Mouse (Mus musculus) neural tube, embryonic 14.5 days (tissue): ENCODE results near the gene Scd4. TPM values are rescaled to one million over a fixed set of nuclear protein-coding genes. Genes with fewer than 3 reads are reported as not detected.
"Not testable (repeated sequence)": the region's sequence is repeated elsewhere in the genome, so short reads cannot be mapped to it uniquely, and the experiment has no call there.

ENCODE experiments used
- ATAC-seq: fragments of 200-750 bp; cut with Nextera tagmentation; 2 replicates; pipeline ENCODE4 v1.8.0; 2017; ENCODE audit warnings: low read depth, mild to moderate bottlenecking, moderate TSS enrichment, moderate library complexity
- H3K27ac ChIP-seq: fragments of 300-500 bp; sonication (generic); 2 replicates; pipeline ENCODE4 v1.5.1; 2014; ENCODE audit warnings: low read depth, mild to moderate bottlenecking, control low read depth, low read length, moderate library complexity, mixed read lengths
- H3K27me3 ChIP-seq: fragments of 300-500 bp; sonication (generic); 2 replicates; pipeline ENCODE4 v1.6.1; 2014; ENCODE audit warnings: low read length; ENCODE audit not compliant: control insufficient read depth, insufficient read depth
- H3K36me3 ChIP-seq: fragments of 300-500 bp; sonication (generic); 2 replicates; pipeline ENCODE4 v1.6.1; 2014; ENCODE audit warnings: low read length, mixed read lengths; ENCODE audit not compliant: control insufficient read depth, insufficient read depth
- H3K4me1 ChIP-seq: fragments of 300-500 bp; sonication (generic); 2 replicates; pipeline ENCODE4 v1.6.1; 2014; ENCODE audit warnings: low read length; ENCODE audit not compliant: control insufficient read depth, insufficient read depth
- H3K4me2 ChIP-seq: fragments of 300-500 bp; sonication (generic); 2 replicates; pipeline ENCODE4 v1.6.1; 2014; ENCODE audit warnings: mild to moderate bottlenecking, low read depth, low read length, control low read depth
- H3K4me3 ChIP-seq: fragments of 300-500 bp; sonication (generic); 2 replicates; pipeline ENCODE4 v1.5.1; 2014; ENCODE audit warnings: low read depth, low read length, control low read depth, mixed read lengths
- H3K9ac ChIP-seq: fragments of 300-500 bp; sonication (generic); replicated peaks from 2 replicates; pipeline ENCODE4 v1.6.1; 2014; ENCODE audit warnings: low read depth, mild to moderate bottlenecking, control low read depth, low read length, mixed read lengths
- H3K9me3 ChIP-seq: fragments of 300-500 bp; sonication (generic); 2 replicates; pipeline ENCODE4 v1.6.1; 2016; ENCODE audit warnings: low read length; ENCODE audit not compliant: control insufficient read depth
- WGBS: fragments of 180-500 bp; shearing (Covaris S2); extraction: QIAGEN DNeasy Blood & Tissue Kit; methylation state at CpG from one replicate; pipeline ENCODE4 v1.1.7; 2014; 5-methylcytosine and 5-hydroxymethylcytosine counted together
- polyA plus RNA-seq: library from polyadenylated mRNA; unstranded; fragments of >200 nt; fragmentation: Nextera tagmentation; extraction: Ambion mirVana; gene quantifications from 2 replicates; pipeline ENCODE4 v1.2.1, GENCODE M21; 2014

The Scd4 gene
- polyA plus RNA-seq, 1 experiment from 2014 or later = 0.13 TPM

GRCm38 (mm10) chr19:44304851-44305510 is 27.9 kb upstream of the Scd4 start:
- 88% methylated on average over 16 of the region's 16 CpGs for WGBS
- ATAC-seq = no peak

GRCm38 (mm10) chr19:44305701-44306100 is 27.2 kb upstream of the Scd4 start:
- WGBS = 91% methylated on average over 15 of the region's 15 CpGs
- Histone ChIP-seq H3K36me3 (peaks cover 67% of the 10 kb centered on the region), H3K27ac (no peak overlapping the region), H3K9me3 (no peaks in the 10 kb centered on the region), H3K9ac (no peak overlapping the region), H3K4me1 (peaks cover 14% of the 10 kb centered on the region), H3K4me2 (no peak overlapping the region), H3K4me3 (no peak overlapping the region), H3K27me3 (no peaks in the 10 kb centered on the region)
- no peak for ATAC-seq

More at GRCm38 (mm10) chr19:44304851-44305510, 27.9 kb upstream of the Scd4 start:
- Histone ChIP-seq H3K4me3 (no peak overlapping the region), H3K9ac (no peak overlapping the region), H3K4me2 (no peak overlapping the region), H3K27ac (no peak overlapping the region), H3K4me1 (peaks cover 20% of the 10 kb centered on the region), H3K36me3 (peaks cover 74% of the 10 kb centered on the region), H3K27me3 (no peaks in the 10 kb centered on the region), H3K9me3 (no peaks in the 10 kb centered on the region)

GRCm38 (mm10) chr19:44306171-44306570 is 26.7 kb upstream of the Scd4 start:
- no peak overlapping the region for H3K4me2 ChIP-seq
- ATAC-seq = no peak
- no peaks in the 10 kb centered on the region for H3K9me3 ChIP-seq
- H3K27ac ChIP-seq = no peak overlapping the region
- no peak overlapping the region for H3K9ac ChIP-seq
- H3K4me1 ChIP-seq = 0 out of 2 replicates have a peak, but pooled peaks cover 13% of the 10 kb centered on the region
- 78% methylated on average over 7 of the region's 7 CpGs for WGBS
- no peak overlapping the region for H3K4me3 ChIP-seq
- H3K27me3 ChIP-seq = no peaks in the 10 kb centered on the region
- H3K36me3 ChIP-seq = peaks cover 62% of the 10 kb centered on the region

- Histone ChIP-seq H3K4me3 (no peak overlapping the region), H3K36me3 (peaks cover 52% of the 10 kb centered on the region), H3K27me3 (no peaks in the 10 kb centered on the region), H3K27ac (no peak overlapping the region), H3K4me2 (no peak overlapping the region), H3K4me1 (0 out of 2 replicates have a peak, but pooled peaks cover 8% of the 10 kb centered on the region), H3K9ac (no peak overlapping the region), H3K9me3 (no peaks in the 10 kb centered on the region)
- 76% methylated on average over 9 of the region's 9 CpGs for WGBS
- ATAC-seq = no peak
Observed at GRCm38 (mm10) chr19:44307101-44307914, 25.6 kb upstream of the Scd4 start.

GRCm38 (mm10) chr19:44307915-44308470 is 24.9 kb upstream of the Scd4 start:
- H3K27ac ChIP-seq = no peak overlapping the region
- no peaks in the 10 kb centered on the region for H3K9me3 ChIP-seq
- H3K9ac ChIP-seq = no peak overlapping the region
- no peak overlapping the region for H3K4me3 ChIP-seq
- peaks cover 45% of the 10 kb centered on the region for H3K36me3 ChIP-seq
- H3K27me3 ChIP-seq = no peaks in the 10 kb centered on the region
- 85% methylated on average over 6 of the region's 6 CpGs for WGBS
- ATAC-seq = no peak
- no peak overlapping the region for H3K4me2 ChIP-seq
- H3K4me1 ChIP-seq = 0 out of 2 replicates have a peak, but pooled peaks cover 6% of the 10 kb centered on the region

- H3K27ac ChIP-seq = no peak overlapping the region
- H3K36me3 ChIP-seq = peaks cover 38% of the 10 kb centered on the region
- no peaks in the 10 kb centered on the region for H3K27me3 ChIP-seq
- ATAC-seq = no peak
- H3K4me2 ChIP-seq = no peak overlapping the region
- H3K4me1 ChIP-seq = 0 out of 2 replicates have a peak, but pooled peaks cover 6% of the 10 kb centered on the region
- no peak overlapping the region for H3K4me3 ChIP-seq
- no peak overlapping the region for H3K9ac ChIP-seq
- H3K9me3 ChIP-seq = no peaks in the 10 kb centered on the region
- 89% methylated on average over 8 of the region's 8 CpGs for WGBS
Observed at GRCm38 (mm10) chr19:44308611-44309246, 24.2 kb upstream of the Scd4 start.

GRCm38 (mm10) chr19:44309351-44310154 is 23.3 kb upstream of the Scd4 start:
- no peaks in the 10 kb centered on the region for H3K9me3 ChIP-seq
- ATAC-seq = no peak
- H3K4me2 ChIP-seq = no peak overlapping the region
- H3K27ac ChIP-seq = no peak overlapping the region
- H3K36me3 ChIP-seq = peaks cover 30% of the 10 kb centered on the region
- no peaks in the 10 kb centered on the region for H3K27me3 ChIP-seq
- 0 out of 2 replicates have a peak, but pooled peaks cover 6% of the 10 kb centered on the region for H3K4me1 ChIP-seq
- no peak overlapping the region for H3K4me3 ChIP-seq
- no peak overlapping the region for H3K9ac ChIP-seq
- WGBS = 84% methylated on average over 12 of the region's 12 CpGs

- 97% methylated on average over 1 of the region's 1 CpGs for WGBS
- H3K36me3 ChIP-seq = peaks cover 23% of the 10 kb centered on the region
- not testable (repeated sequence) for H3K4me1 ChIP-seq, H3K27me3 ChIP-seq, H3K9ac ChIP-seq, H3K27ac ChIP-seq, ATAC-seq, H3K4me2 ChIP-seq, H3K4me3 ChIP-seq, H3K9me3 ChIP-seq
Observed at GRCm38 (mm10) chr19:44310155-44310575, 22.7 kb upstream of the Scd4 start.
